ENCODE assay signal across 13 mouse cellular contexts in genomic region chr2:181044001-181044400, GRCm38 (mm10). TPM values are rescaled to one million over a fixed set of nuclear protein-coding genes. Genes with fewer than 3 reads are reported as not detected.
DNase-seq lines count a peak whose midpoint lies in the region; ATAC-seq lines count a peak whose summit lies in the region.
"Had no signal": no experiment of that assay in that cellular context is flagged by ENCODE, and none has a peak within 500 bp of the region (broad histone marks: within the 10 kb centered on the region; RNA-seq: fewer than 3 reads in every experiment).

No protein-coding gene starts in this region.

- DNase-seq in adrenal gland, postnatal 36 days = peak; percentile 34 to 51
- DNase-seq in adrenal gland, postnatal 4 days (ENCODE audit: low spot score in 2 of 2) = no peak
- peak; percentile 38 to 50 for DNase-seq in kidney, postnatal 4 days
- DNase-seq in embryonic facial prominence, embryonic 11.5 days (ENCODE audit: low spot score) = peak; percentile 13
- peak; percentile 51 for DNase-seq in neural tube, embryonic 10.5 days (ENCODE audit: extremely low spot score, low spot score)
- DNase-seq in right cerebral cortex, postnatal 14 days = no peak
- DNase-seq: layer of hippocampus, adult 9-11 months; lung, adult 18-20 months; thymus, postnatal 4 days had no signal

- no peaks in the 10 kb centered on the region for H3K36me3 ChIP-seq in kidney, embryonic 14.5 days (ENCODE audit: control insufficient read depth, insufficient read depth, low read length)
- H3K36me3 ChIP-seq in embryonic facial prominence, embryonic 11.5 days (replicated peaks; ENCODE audit: control insufficient read depth, insufficient read depth, low read depth, low read length) = no peaks in the 10 kb centered on the region
- H3K36me3 ChIP-seq: heart, embryonic 10.5 days had no signal

- no peak overlapping the region; the same call in 1 of the 2 replicates for H3K9ac ChIP-seq in kidney, embryonic 14.5 days (ENCODE audit: low read depth, low read length)
- H3K9ac ChIP-seq in embryonic facial prominence, embryonic 11.5 days (replicated peaks; ENCODE audit: low read length) = no peak overlapping the region

- H3K27ac ChIP-seq in kidney, embryonic 14.5 days (ENCODE audit: low read depth, low read length) = no peak overlapping the region
- no peak overlapping the region for H3K27ac ChIP-seq in embryonic facial prominence, embryonic 11.5 days (replicated peaks; ENCODE audit: low read depth, low read length)
- H3K27ac ChIP-seq: heart, embryonic 10.5 days had no signal

- no peak overlapping the region for H3K4me3 ChIP-seq in kidney, embryonic 14.5 days (ENCODE audit: low read length)
- no peak overlapping the region for H3K4me3 ChIP-seq in embryonic facial prominence, embryonic 11.5 days (ENCODE audit: low read depth, low read length)
- H3K4me3 ChIP-seq: heart, embryonic 10.5 days; megakaryocyte, embryonic 14.5 days had no signal

- ATAC-seq in kidney, embryonic 14.5 days (ENCODE audit: low FRiP score, low TSS enrichment) = no peak
- ATAC-seq in embryonic facial prominence, embryonic 11.5 days (replicated peaks; ENCODE audit: insufficient number of reproducible peaks, low FRiP score, low TSS enrichment, low read depth) = no peak
- ATAC-seq in monocyte, adult 5-6 weeks (replicated peaks; ENCODE audit: insufficient number of reproducible peaks, low FRiP score, low TSS enrichment, poor library complexity, severe bottlenecking) = no peak

- WGBS in kidney, embryonic 14.5 days = 19% methylated on average over 3 of the region's 3 CpGs
- WGBS in embryonic facial prominence, embryonic 11.5 days = 2% methylated on average over 3 of the region's 3 CpGs

- H3K4me1 ChIP-seq in kidney, embryonic 14.5 days (ENCODE audit: control insufficient read depth, insufficient read depth, low read length) = peaks cover 3% of the 10 kb centered on the region; the same call in 1 of the 2 replicates
- H3K4me1 ChIP-seq in embryonic facial prominence, embryonic 11.5 days (ENCODE audit: control insufficient read depth, insufficient read depth, low read length) = no peaks in the 10 kb centered on the region; the same call in 1 of the 2 replicates
- H3K4me1 ChIP-seq: megakaryocyte, embryonic 14.5 days had no signal

- peaks cover 20% of the 10 kb centered on the region for H3K27me3 ChIP-seq in kidney, embryonic 14.5 days (ENCODE audit: control insufficient read depth, insufficient read depth, low read length)
- peaks cover 18% of the 10 kb centered on the region for H3K27me3 ChIP-seq in embryonic facial prominence, embryonic 11.5 days (ENCODE audit: control insufficient read depth, insufficient read depth, low read length)

- no peak overlapping the region for H3K4me2 ChIP-seq in kidney, embryonic 14.5 days (replicated peaks; ENCODE audit: low read depth, low read length)
- no peak overlapping the region for H3K4me2 ChIP-seq in embryonic facial prominence, embryonic 11.5 days (ENCODE audit: low read depth, low read length)

- H3K9me3 ChIP-seq in kidney, embryonic 14.5 days (ENCODE audit: control insufficient read depth, low read length) = no peaks in the 10 kb centered on the region
- H3K9me3 ChIP-seq in embryonic facial prominence, embryonic 11.5 days (replicated peaks; ENCODE audit: control insufficient read depth, low read length) = no peaks in the 10 kb centered on the region
- H3K9me3 ChIP-seq: heart, embryonic 10.5 days; megakaryocyte, embryonic 14.5 days had no signal

RNA-seq across cellular contexts. Expression of gene Chrna4, which starts 0.7 kb away (rescaled TPM):
- total RNA-seq in adrenal gland, postnatal 36 days (2021) = 10 to 100 TPM in 1 of 2 experiments, 1 to 10 TPM in 1; 5.1 to 20.0 TPM
- total RNA-seq in adrenal gland, postnatal 4 days (2021) = 10 to 100 TPM; 11.1 to 13.6 TPM
- polyA plus RNA-seq in kidney, embryonic 14.5 days (2014; fragmentation: Nextera tagmentation; extraction: Ambion mirVana) = 3.8 and 5.3 TPM in 2 replicates
- polyA plus RNA-seq in embryonic facial prominence, embryonic 11.5 days (2014; fragmentation: Nextera tagmentation; extraction: Ambion mirVana) = 7.4 and 10.8 TPM in 2 replicates
- total RNA-seq in monocyte, adult 5-6 weeks (2017) = not detected in 3 replicates

RNA-seq across cellular contexts. Expression of gene Col20a1, which starts 57.7 kb away (rescaled TPM):
- 1 to 10 TPM; 1.7 to 4.3 TPM for total RNA-seq in adrenal gland, postnatal 36 days (2021)
- total RNA-seq in adrenal gland, postnatal 4 days (2021) = 1 to 10 TPM; 5.6 to 6.3 TPM
- 0.21 and 0.50 TPM in 2 replicates for polyA plus RNA-seq in kidney, embryonic 14.5 days (2014; fragmentation: Nextera tagmentation; extraction: Ambion mirVana)
- 0.83 and 0.85 TPM in 2 replicates for polyA plus RNA-seq in embryonic facial prominence, embryonic 11.5 days (2014; fragmentation: Nextera tagmentation; extraction: Ambion mirVana)
- 0.68 to 1.5 TPM (median 1.1 TPM) in 3 replicates for total RNA-seq in monocyte, adult 5-6 weeks (2017)

Comparison
In these comparisons a context has a peak if more than half of its experiments do, and no peak if none do; other contexts are left out.
1. DNase-seq: peak in adrenal gland, postnatal 36 days (2 of 2), kidney, postnatal 4 days (2 of 2), embryonic facial prominence, embryonic 11.5 days (single experiment) and neural tube, embryonic 10.5 days (single experiment); none in adrenal gland, postnatal 4 days (0 of 2) and right cerebral cortex, postnatal 14 days (single experiment).